Mouse (Mus musculus): ENCODE measurements at regions not wholly inside any gene's neighbourhood (a gene's known extent, or its start where the extent isn't known, plus 50 kb on each side); places are given as distances from the start of the nearest gene placed in this dataset.

DNA sequence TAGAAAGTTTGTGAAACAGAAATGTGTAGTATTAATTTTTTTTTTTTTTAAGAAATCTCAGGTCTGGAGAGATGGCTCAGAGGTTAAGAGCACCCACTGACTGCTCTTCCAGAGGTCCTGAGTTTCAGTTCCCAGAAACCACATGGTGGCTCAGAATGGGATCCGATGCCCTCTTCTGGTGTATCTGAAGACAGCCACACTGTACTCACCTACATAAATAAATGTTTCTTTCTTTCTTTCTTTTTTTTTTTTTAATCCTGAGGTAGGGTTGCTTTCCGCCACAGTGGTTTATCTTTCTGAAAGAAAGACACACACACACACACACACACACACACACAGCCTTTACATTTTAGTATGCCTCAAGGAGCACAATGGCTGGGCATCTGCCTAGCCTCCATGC lies 74.0 kb upstream of the Thpo start:
- Histone ChIP-seq H3K79me2 (replicated peaks; ENCODE audit: control insufficient read depth, insufficient read depth, low read length) (no peaks in the 10 kb centered on the region), H3K27me3 (ENCODE audit: control insufficient read depth, insufficient read depth, low read length) (no peaks in the 10 kb centered on the region), H3K4me1 (ENCODE audit: control insufficient read depth, insufficient read depth, low read length) (no peaks in the 10 kb centered on the region), H3K4me3 (no peak overlapping the region), H3K36me3 (ENCODE audit: control insufficient read depth, insufficient read depth, low read length) (no peaks in the 10 kb centered on the region), H3K9ac (ENCODE audit: low read depth, low read length) (no peak overlapping the region), H3K27ac (no peak overlapping the region)
- intact Hi-C loops (cut with DNase I), result no loop called here
- no peak for DNase-seq
- TF ChIP-seq EP300 (IDR thresholded peaks at IDR 0.05; ENCODE audit: insufficient read depth, low read depth, low read length) (no peak), CTCF (IDR thresholded peaks at IDR 0.05) (no peak), POLR2A (IDR thresholded peaks at IDR 0.05; ENCODE audit: insufficient read depth, low read depth, low read length) (no peak)
- WGBS, result 70% methylated on average over 2 of the region's 2 CpGs

DNA sequence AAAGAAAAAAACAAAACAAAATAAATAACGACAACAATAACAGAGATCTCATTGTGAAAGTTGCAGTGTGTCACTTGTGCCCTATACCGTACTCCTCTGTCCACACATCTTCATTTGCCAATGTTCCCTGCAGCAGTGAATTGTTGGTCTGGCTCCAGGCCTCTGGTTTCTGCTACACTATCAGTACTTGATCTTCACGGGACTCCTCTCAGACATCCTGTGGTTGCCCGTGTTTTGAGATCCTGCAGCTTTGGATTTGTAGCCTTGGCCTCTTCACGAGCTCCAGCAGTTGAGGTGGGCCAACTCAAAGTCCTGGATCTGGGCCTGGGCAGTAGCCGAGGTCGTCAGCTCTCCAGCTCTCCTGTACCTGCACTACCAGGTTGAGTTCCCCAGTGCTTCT lies 72.4 kb upstream of the Thpo start:
- intact Hi-C loops (cut with DNase I), result no loop called here
- Histone ChIP-seq H3K79me2 (replicated peaks; ENCODE audit: control insufficient read depth, insufficient read depth, low read length) (no peaks in the 10 kb centered on the region), H3K27me3 (ENCODE audit: control insufficient read depth, insufficient read depth, low read length) (no peaks in the 10 kb centered on the region), H3K36me3 (ENCODE audit: control insufficient read depth, insufficient read depth, low read length) (no peaks in the 10 kb centered on the region), H3K27ac (no peak overlapping the region), H3K9ac (ENCODE audit: low read depth, low read length) (no peak overlapping the region), H3K4me1 (ENCODE audit: control insufficient read depth, insufficient read depth, low read length) (no peaks in the 10 kb centered on the region), H3K4me3 (no peak overlapping the region)
- TF ChIP-seq EP300 (IDR thresholded peaks at IDR 0.05; ENCODE audit: insufficient read depth, low read depth, low read length) (no peak), POLR2A (IDR thresholded peaks at IDR 0.05; ENCODE audit: insufficient read depth, low read depth, low read length) (no peak), CTCF (IDR thresholded peaks at IDR 0.05) (no peak)
- no peak for DNase-seq
- 63% methylated on average over 7 of the region's 7 CpGs for WGBS

DNA sequence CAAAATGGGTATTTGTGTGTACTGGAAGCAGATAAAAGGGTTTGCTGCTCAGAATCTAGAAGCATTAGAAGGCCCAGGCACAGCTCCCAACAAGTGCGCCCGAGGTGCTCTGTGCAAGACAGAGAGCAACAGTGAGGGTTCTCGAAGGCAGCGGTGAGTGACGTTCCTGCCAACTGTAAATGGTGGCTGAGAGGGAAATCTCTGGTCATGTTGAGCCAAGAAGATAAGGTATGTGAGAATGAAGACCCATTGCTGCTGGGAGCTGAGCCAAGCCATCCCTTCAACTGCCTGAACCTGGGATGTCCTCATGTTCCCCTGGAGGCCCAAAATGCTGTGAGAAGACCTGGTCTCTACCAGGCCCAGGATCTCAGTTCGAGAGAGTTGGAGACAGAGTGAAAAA lies 71.5 kb upstream of the Thpo start:
- no peak overlapping the region for H3K27ac ChIP-seq
- 41% methylated on average over 6 of the region's 6 CpGs for WGBS

DNA sequence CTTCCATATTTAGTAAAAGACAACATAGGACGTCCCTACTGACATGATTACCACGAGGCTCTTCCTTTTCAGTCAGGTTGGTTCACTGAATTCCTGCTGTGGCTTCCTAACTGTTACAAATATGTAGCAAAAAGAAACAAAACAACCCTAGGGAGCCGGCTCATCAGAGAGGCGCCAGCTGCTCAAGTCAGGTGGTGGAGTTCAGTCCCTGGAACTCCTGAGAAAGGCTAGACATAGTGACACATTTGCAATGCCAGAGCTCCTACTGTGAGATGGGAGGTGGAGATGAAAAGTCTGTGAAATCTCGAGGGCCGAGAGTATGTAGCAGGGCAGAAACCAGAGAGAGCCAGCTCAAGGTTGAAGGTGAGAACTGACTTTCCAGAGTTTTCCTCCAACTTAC lies 70.8 kb upstream of the Thpo start:
- H3K4me3 ChIP-seq, result no peak overlapping the region
- H3K27ac ChIP-seq, result no peak overlapping the region
- TF ChIP-seq EP300 (IDR thresholded peaks at IDR 0.05; ENCODE audit: insufficient read depth, low read depth, low read length) (no peak), CTCF (IDR thresholded peaks at IDR 0.05) (no peak), POLR2A (IDR thresholded peaks at IDR 0.05; ENCODE audit: insufficient read depth, low read depth, low read length) (no peak)
- no peaks in the 10 kb centered on the region for H3K27me3 ChIP-seq (ENCODE audit: control insufficient read depth, insufficient read depth, low read length)
- WGBS, result 27% methylated on average over 6 of the region's 6 CpGs
- no peaks in the 10 kb centered on the region for H3K4me1 ChIP-seq (ENCODE audit: control insufficient read depth, insufficient read depth, low read length)
- intact Hi-C loops (cut with DNase I), result loop anchor here (2.0 kb wide), 1 partner anchor 90 kb away; no protein-coding TSS in a partner anchor
- no peaks in the 10 kb centered on the region for H3K36me3 ChIP-seq (ENCODE audit: control insufficient read depth, insufficient read depth, low read length)
- no peaks in the 10 kb centered on the region for H3K79me2 ChIP-seq (replicated peaks; ENCODE audit: control insufficient read depth, insufficient read depth, low read length)
- no peak for DNase-seq
- no peak overlapping the region for H3K9ac ChIP-seq (ENCODE audit: low read depth, low read length)

More for the DNA sequence above, 71.5 kb upstream of the Thpo start:
- Histone ChIP-seq H3K27me3 (ENCODE audit: control insufficient read depth, insufficient read depth, low read length) (no peaks in the 10 kb centered on the region), H3K4me1 (ENCODE audit: control insufficient read depth, insufficient read depth, low read length) (no peaks in the 10 kb centered on the region), H3K36me3 (ENCODE audit: control insufficient read depth, insufficient read depth, low read length) (no peaks in the 10 kb centered on the region), H3K9ac (ENCODE audit: low read depth, low read length) (no peak overlapping the region), H3K79me2 (replicated peaks; ENCODE audit: control insufficient read depth, insufficient read depth, low read length) (no peaks in the 10 kb centered on the region), H3K4me3 (no peak overlapping the region)
- no peak for DNase-seq
- TF ChIP-seq CTCF (IDR thresholded peaks at IDR 0.05) (no peak), EP300 (IDR thresholded peaks at IDR 0.05; ENCODE audit: insufficient read depth, low read depth, low read length) (no peak), POLR2A (IDR thresholded peaks at IDR 0.05; ENCODE audit: insufficient read depth, low read depth, low read length) (no peak)
- intact Hi-C loops (cut with DNase I), result loop anchor here (2.0 kb wide), 1 partner anchor 89 kb away; no protein-coding TSS in a partner anchor

DNA sequence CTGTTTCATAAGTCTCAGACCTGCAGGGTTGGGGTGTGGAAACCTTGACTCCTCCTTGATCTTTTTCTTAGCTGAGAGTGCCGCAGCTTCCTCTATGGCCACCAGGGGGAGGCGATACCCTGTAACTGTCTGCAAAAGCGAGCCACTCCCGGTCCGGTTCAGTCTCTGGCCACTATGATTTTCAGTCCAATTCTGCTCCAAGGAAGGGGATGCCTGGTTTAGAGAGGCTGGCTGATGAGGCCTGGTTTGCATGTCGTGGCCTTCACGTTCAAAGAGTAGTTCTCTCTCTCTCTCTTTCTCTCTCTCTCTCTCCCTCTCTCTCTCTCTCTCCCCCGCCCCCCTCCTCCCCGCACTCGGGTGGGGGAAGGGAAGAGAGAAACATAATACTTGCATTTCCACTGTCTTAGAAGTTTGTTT lies 70.3 kb upstream of the Thpo start:
- H3K4me1 ChIP-seq (ENCODE audit: control insufficient read depth, insufficient read depth, low read length), result no peaks in the 10 kb centered on the region
- H3K27me3 ChIP-seq (ENCODE audit: control insufficient read depth, insufficient read depth, low read length), result no peaks in the 10 kb centered on the region
- WGBS, result 0% methylated on average over 10 of the region's 10 CpGs
- peak; percentile 72 to 76 for DNase-seq
- H3K9ac ChIP-seq (ENCODE audit: low read depth, low read length), result no peak overlapping the region
- H3K27ac ChIP-seq, result no peak overlapping the region
- peak overlapping the region; percentile 19; the same call in 1 of the 2 replicates for H3K4me3 ChIP-seq
- TF ChIP-seq EP300 (IDR thresholded peaks at IDR 0.05; ENCODE audit: insufficient read depth, low read depth, low read length) (no peak), CTCF (IDR thresholded peaks at IDR 0.05) (peak; percentile 98)
- H3K79me2 ChIP-seq (replicated peaks; ENCODE audit: control insufficient read depth, insufficient read depth, low read length), result no peaks in the 10 kb centered on the region
- no peaks in the 10 kb centered on the region for H3K36me3 ChIP-seq (ENCODE audit: control insufficient read depth, insufficient read depth, low read length)
- intact Hi-C loops (cut with DNase I), result loop anchor here (1.0 to 2.0 kb wide), 2 partner anchors 90 to 388 kb away; no protein-coding TSS in a partner anchor

DNA sequence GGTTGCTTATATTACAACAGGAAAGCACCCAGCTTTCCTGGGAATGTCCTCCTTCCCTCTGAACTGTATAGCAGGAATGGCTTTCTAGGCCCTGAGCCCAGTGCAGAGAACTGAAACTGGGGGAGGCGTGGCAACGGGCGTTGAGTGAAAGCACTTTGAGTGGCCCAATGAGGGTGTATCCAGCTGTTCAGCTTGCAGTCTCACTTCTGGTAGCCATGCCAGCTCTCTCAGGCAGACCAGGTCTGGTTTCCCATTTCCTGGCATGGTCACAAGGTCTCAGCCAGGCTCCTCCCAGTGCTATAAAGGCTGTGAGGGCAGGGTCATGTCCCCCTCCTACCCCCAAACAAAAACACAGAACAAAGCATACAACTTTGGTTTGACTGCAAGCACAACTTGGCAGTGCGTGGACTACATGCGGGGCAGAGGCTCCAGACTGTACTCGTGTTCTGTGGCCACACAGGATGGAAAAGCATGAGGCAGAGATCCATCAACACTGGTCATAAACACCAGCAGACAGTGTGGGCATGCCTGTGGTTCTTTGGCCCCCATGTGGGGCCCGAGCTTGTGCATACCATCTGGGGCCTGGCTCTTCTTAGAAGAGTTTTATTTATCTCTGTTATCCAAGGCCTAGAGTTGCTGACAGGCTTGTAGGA lies 69.1 kb upstream of the Thpo start:
- no peak overlapping the region for H3K27ac ChIP-seq
- TF ChIP-seq CTCF (IDR thresholded peaks at IDR 0.05), result no peak
- no peak for TF ChIP-seq POLR2A (IDR thresholded peaks at IDR 0.05; ENCODE audit: insufficient read depth, low read depth, low read length)
- TF ChIP-seq EP300 (IDR thresholded peaks at IDR 0.05; ENCODE audit: insufficient read depth, low read depth, low read length), result no peak
- WGBS, result 61% methylated on average over 7 of the region's 7 CpGs

More for the DNA sequence above, 69.1 kb upstream of the Thpo start:
- intact Hi-C loops (cut with DNase I), result no loop called here
- no peaks in the 10 kb centered on the region for H3K36me3 ChIP-seq (ENCODE audit: control insufficient read depth, insufficient read depth, low read length)
- no peaks in the 10 kb centered on the region for H3K79me2 ChIP-seq (replicated peaks; ENCODE audit: control insufficient read depth, insufficient read depth, low read length)
- no peak overlapping the region for H3K9ac ChIP-seq (ENCODE audit: low read depth, low read length)
- H3K27me3 ChIP-seq (ENCODE audit: control insufficient read depth, insufficient read depth, low read length), result no peaks in the 10 kb centered on the region
- no peak for DNase-seq
- no peaks in the 10 kb centered on the region for H3K4me1 ChIP-seq (ENCODE audit: control insufficient read depth, insufficient read depth, low read length)
- H3K4me3 ChIP-seq, result no peak overlapping the region
